Mouse (Mus musculus): ENCODE results near the gene Ptprh.

Gene Ptprh

GRCm38 (mm10) chr7:4603873-4604272 is at the start of gene Ptprh:
Gene Ptprh, minus strand, starts transcription at chr7:4604041.
- DNase-seq (ENCODE audit: low read depth), result no peak

GRCm38 (mm10) chr7:4653351-4653750 is 49.5 kb upstream of the Ptprh start:
- no peak for DNase-seq (ENCODE audit: low read depth)

- DNase-seq (ENCODE audit: low read depth), result no peak
Observed at GRCm38 (mm10) chr7:4652726-4653125, 48.9 kb upstream of the Ptprh start.

GRCm38 (mm10) chr7:4651581-4651980 is 47.7 kb upstream of the Ptprh start:
- no peak for DNase-seq (ENCODE audit: low read depth)

- DNase-seq (ENCODE audit: low read depth), result no peak
Observed at GRCm38 (mm10) chr7:4647992-4648391, 44.2 kb upstream of the Ptprh start.

GRCm38 (mm10) chr7:4647291-4647690 is 43.5 kb upstream of the Ptprh start:
- no peak for DNase-seq (ENCODE audit: low read depth)

GRCm38 (mm10) chr7:4646806-4647205 is 43.0 kb upstream of the Ptprh start:
- DNase-seq (ENCODE audit: low read depth), result no peak

GRCm38 (mm10) chr7:4643225-4643624 is 39.4 kb upstream of the Ptprh start:
- DNase-seq (ENCODE audit: low read depth), result no peak

- no peak for DNase-seq (ENCODE audit: low read depth)
Observed at GRCm38 (mm10) chr7:4641956-4642355, 38.1 kb upstream of the Ptprh start.

- peak; percentile 11 for DNase-seq (ENCODE audit: low read depth)
Observed at GRCm38 (mm10) chr7:4641155-4641554, 37.3 kb upstream of the Ptprh start.

GRCm38 (mm10) chr7:4636179-4636578 is 32.3 kb upstream of the Ptprh start:
- DNase-seq (ENCODE audit: low read depth), result no peak

- no peak for DNase-seq (ENCODE audit: low read depth)
Observed at GRCm38 (mm10) chr7:4631031-4631430, 27.2 kb upstream of the Ptprh start, which contains the start of gene Tmem86b. Gene Tmem86b, minus strand, starts transcription at chr7:4631422.

GRCm38 (mm10) chr7:4630198-4630597 is 26.4 kb upstream of the Ptprh start:
- DNase-seq (ENCODE audit: low read depth), result no peak

GRCm38 (mm10) chr7:4629586-4629985 is 25.7 kb upstream of the Ptprh start:
- DNase-seq (ENCODE audit: low read depth), result no peak

- DNase-seq (ENCODE audit: low read depth), result no peak
Observed at GRCm38 (mm10) chr7:4625928-4626327, 22.1 kb upstream of the Ptprh start.

- peak; percentile 11 for DNase-seq (ENCODE audit: low read depth)
Observed at GRCm38 (mm10) chr7:4624343-4624742, 20.5 kb upstream of the Ptprh start.

- DNase-seq (ENCODE audit: low read depth), result peak; percentile 70
Observed at GRCm38 (mm10) chr7:4623544-4624189, 19.8 kb upstream of the Ptprh start.

GRCm38 (mm10) chr7:4619979-4620378 is 16.1 kb upstream of the Ptprh start:
- peak; percentile 86 for DNase-seq (ENCODE audit: low read depth)

GRCm38 (mm10) chr7:4613740-4614403 is 10.0 kb upstream of the Ptprh start:
- DNase-seq (ENCODE audit: low read depth), result no peak

GRCm38 (mm10) chr7:4612956-4613355 is 9.1 kb upstream of the Ptprh start:
- no peak for DNase-seq (ENCODE audit: low read depth)

GRCm38 (mm10) chr7:4612386-4612785 is 8.5 kb upstream of the Ptprh start:
- no peak for DNase-seq (ENCODE audit: low read depth)

- DNase-seq (ENCODE audit: low read depth), result no peak
Observed at GRCm38 (mm10) chr7:4611921-4612341, 8.1 kb upstream of the Ptprh start.

- DNase-seq (ENCODE audit: low read depth), result no peak
Observed at GRCm38 (mm10) chr7:4611511-4611910, 7.7 kb upstream of the Ptprh start.

GRCm38 (mm10) chr7:4608002-4608401 is 4.2 kb upstream of the Ptprh start:
- DNase-seq (ENCODE audit: low read depth), result no peak

Measured in NIH3T3 (cell line).